Mouse (Mus musculus): ENCODE measurements around the gene Gm11541. TPM values are rescaled to one million over a fixed set of nuclear protein-coding genes. Genes with fewer than 3 reads are reported as not detected.
"Not testable (repeated sequence)": the region's sequence is repeated elsewhere in the genome, so short reads cannot be mapped to it uniquely, and the experiment has no call there.

Gm11541 gene
- polyA plus RNA-seq, 1 experiment from 2014 or later: 0.43 TPM

DNA sequence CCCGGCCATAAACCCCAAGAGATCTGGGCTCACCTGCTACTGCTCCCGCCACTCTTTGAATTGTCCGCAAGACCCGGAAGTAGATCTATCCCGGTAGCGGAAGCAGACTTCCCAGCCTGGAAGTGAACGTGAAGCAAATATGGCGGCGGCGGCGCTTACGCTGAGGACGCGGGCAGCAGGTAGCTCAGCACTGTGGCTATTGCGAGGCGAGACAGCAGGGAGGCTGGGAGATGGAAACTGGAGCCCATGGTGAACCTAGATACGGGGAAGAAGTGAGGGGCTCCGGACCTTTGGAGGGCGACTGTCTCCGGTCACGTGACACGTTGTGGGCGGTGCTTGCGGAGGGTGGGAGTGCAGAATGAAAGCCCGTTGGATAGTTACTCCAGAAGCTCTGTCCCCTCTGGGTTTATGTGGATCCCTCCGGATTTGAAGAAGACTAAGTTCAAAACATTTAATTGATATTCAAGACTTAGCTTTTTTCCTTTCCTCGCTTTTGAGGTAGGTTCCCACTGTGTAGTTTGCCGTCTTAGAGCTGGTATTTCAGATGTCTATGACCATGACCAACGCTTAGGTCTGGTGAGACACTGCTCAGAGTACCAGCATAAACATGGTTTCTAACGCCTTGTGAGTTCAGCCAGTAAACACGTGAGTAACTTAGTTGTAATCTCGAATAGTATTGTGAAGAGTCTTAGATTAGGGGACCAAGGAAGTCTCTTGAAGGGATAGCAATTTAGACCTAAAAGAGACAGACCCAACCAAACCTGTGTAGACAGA, 50.4 kb downstream of the Gm11541 start, which contains the start of the genes Mrpl27 and Eme1:
Gene Mrpl27, plus strand, starts transcription at position 105 of the 774 bp plus-strand sequence.
Gene Eme1, minus strand, starts transcription at position 302 of the 774 bp plus-strand sequence.
- Histone ChIP-seq H3K9ac (peak within 1 kb of the TSS; percentile 38), H3K4me3 (replicated peaks) (peak within 1 kb of the TSS; percentile 63), H3K4me1 (replicated peaks) (peaks cover 5% of the 10 kb centered on the region; the same call in 1 of the 2 replicates), H3K9me3 (no peaks in the 10 kb centered on the region), H3K4me2 (replicated peaks) (peak within 1 kb of the TSS; percentile 73), H3K27me3 (replicated peaks) (no peaks in the 10 kb centered on the region), H3K36me3 (peaks cover 11% of the 10 kb centered on the region; the same call in 1 of the 2 replicates), H3K27ac (peak within 1 kb of the TSS; percentile 92)
- peak; percentile 94 for ATAC-seq
- under 1% methylated on average over 32 of the region's 32 CpGs for WGBS

GRCm38 (mm10) chr11:94652973-94653372, 51.3 kb downstream of the Gm11541 start:
- Histone ChIP-seq H3K9ac (no peak overlapping the region), H3K4me2 (replicated peaks) (peak overlapping the region; percentile 52), H3K27ac (no peak overlapping the region), H3K4me1 (replicated peaks) (peaks cover 5% of the 10 kb centered on the region; the same call in 1 of the 2 replicates), H3K36me3 (peaks cover 12% of the 10 kb centered on the region; the same call in 1 of the 2 replicates), H3K27me3 (replicated peaks) (no peaks in the 10 kb centered on the region), H3K9me3 (no peaks in the 10 kb centered on the region), H3K4me3 (replicated peaks) (peak overlapping the region; percentile 63)
- 45% methylated on average over 8 of the region's 8 CpGs for WGBS
- no peak for ATAC-seq

DNA sequence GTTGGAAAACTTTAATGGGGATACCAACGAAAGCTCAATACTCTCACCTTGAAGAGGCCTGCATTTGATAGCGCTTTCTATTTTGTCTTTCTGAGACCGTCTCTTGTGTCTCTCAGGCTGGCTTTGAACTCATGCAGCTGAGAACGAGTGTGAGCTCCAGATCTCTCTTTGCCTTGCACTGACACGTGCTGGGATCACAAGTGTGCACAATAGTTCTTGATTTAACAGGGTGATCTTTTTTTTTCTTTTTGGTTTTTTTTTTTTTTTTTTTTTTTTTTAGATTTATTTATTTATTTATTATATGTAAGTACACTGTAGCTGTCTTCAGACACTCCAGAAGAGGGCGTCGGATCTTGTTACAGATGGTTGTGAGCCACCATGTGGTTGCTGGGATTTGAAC, 53.1 kb downstream of the Gm11541 start:
- not testable (repeated sequence) for ATAC-seq; H3K4me3 ChIP-seq (replicated peaks); H3K27ac ChIP-seq; H3K9me3 ChIP-seq; H3K4me1 ChIP-seq (replicated peaks); H3K27me3 ChIP-seq (replicated peaks); H3K4me2 ChIP-seq (replicated peaks); H3K9ac ChIP-seq
- peaks cover 20% of the 10 kb centered on the region; the same call in 1 of the 2 replicates for H3K36me3 ChIP-seq
- 94% methylated on average over 7 of the region's 7 CpGs for WGBS

DNA sequence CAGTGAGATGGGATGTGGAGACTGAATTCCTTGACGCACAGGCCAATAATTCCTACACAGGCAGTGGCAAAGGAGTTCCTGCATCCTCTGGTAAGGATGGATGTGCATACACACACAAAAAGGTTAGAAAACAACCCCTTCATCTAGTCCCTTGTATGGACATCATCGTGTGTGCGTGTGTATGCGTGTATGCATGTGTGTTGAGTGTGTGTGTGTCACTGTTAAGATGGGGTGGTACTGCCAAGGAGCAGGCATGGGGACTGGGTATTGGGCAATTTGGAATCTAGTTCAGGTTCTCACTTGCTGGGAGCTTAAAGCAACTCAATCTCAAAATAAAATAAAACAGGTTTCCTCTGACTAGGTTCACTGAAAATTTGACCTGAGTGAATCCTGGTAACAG, 57.8 kb downstream of the Gm11541 start:
- no peaks in the 10 kb centered on the region for H3K9me3 ChIP-seq
- no peak for ATAC-seq
- WGBS: 95% methylated on average over 4 of the region's 4 CpGs
- H3K4me1 ChIP-seq (replicated peaks): no peaks in the 10 kb centered on the region
- H3K36me3 ChIP-seq: peaks cover 55% of the 10 kb centered on the region
- H3K4me3 ChIP-seq (replicated peaks): no peak overlapping the region
- no peak overlapping the region for H3K27ac ChIP-seq
- no peak overlapping the region for H3K4me2 ChIP-seq (replicated peaks)
- H3K27me3 ChIP-seq (replicated peaks): no peaks in the 10 kb centered on the region
- no peak overlapping the region for H3K9ac ChIP-seq

Other genes with a start within 250 kb of the Gm11541 start
- gene Cacna1g, start 230.3 kb downstream of the Gm11541 start, polyA plus RNA-seq (2015; fragmentation: Nextera tagmentation; extraction: Ambion mirVana): 5.2 and 7.9 TPM in 2 replicates
- gene Spata20, start 218.3 kb downstream of the Gm11541 start, polyA plus RNA-seq (2015; fragmentation: Nextera tagmentation; extraction: Ambion mirVana): 0.06 TPM in 1 of 2 replicates, not detected in the other
- 2.1 and 3.3 TPM in 2 replicates for gene Epn3, start 204.5 kb downstream of the Gm11541 start, polyA plus RNA-seq (2015; fragmentation: Nextera tagmentation; extraction: Ambion mirVana)
- gene Mycbpap, start 182.8 kb downstream of the Gm11541 start, polyA plus RNA-seq (2015; fragmentation: Nextera tagmentation; extraction: Ambion mirVana): 2.0 and 2.2 TPM in 2 replicates
- 2.8 and 3.4 TPM in 2 replicates for gene Rsad1, start 155.2 kb downstream of the Gm11541 start, polyA plus RNA-seq (2015; fragmentation: Nextera tagmentation; extraction: Ambion mirVana)
- gene Chad, start 139.5 kb downstream of the Gm11541 start, polyA plus RNA-seq (2015; fragmentation: Nextera tagmentation; extraction: Ambion mirVana): 1.0 and 1.4 TPM in 2 replicates
- 3.0 and 4.2 TPM in 2 replicates for gene Acsf2, start 102.6 kb downstream of the Gm11541 start, polyA plus RNA-seq (2015; fragmentation: Nextera tagmentation; extraction: Ambion mirVana)
- gene Lrrc59, start 74.7 kb downstream of the Gm11541 start, polyA plus RNA-seq (2015; fragmentation: Nextera tagmentation; extraction: Ambion mirVana): 232 and 251 TPM in 2 replicates
- 134 and 148 TPM in 2 replicates for gene Mrpl27, start 50.7 kb downstream of the Gm11541 start, polyA plus RNA-seq (2015; fragmentation: Nextera tagmentation; extraction: Ambion mirVana)
- gene Eme1, start 50.5 kb downstream of the Gm11541 start, polyA plus RNA-seq (2015; fragmentation: Nextera tagmentation; extraction: Ambion mirVana): 16.2 and 18.0 TPM in 2 replicates
- gene Xylt2, start 27.0 kb downstream of the Gm11541 start, polyA plus RNA-seq (2015; fragmentation: Nextera tagmentation; extraction: Ambion mirVana): 16.1 and 16.6 TPM in 2 replicates
- 0.14 TPM in 1 of 2 replicates, not detected in the other for gene Cdc34b, start 37.3 kb upstream of the Gm11541 start, polyA plus RNA-seq (2015; fragmentation: Nextera tagmentation; extraction: Ambion mirVana)
- gene Tmem92, start 78.2 kb upstream of the Gm11541 start, polyA plus RNA-seq (2015; fragmentation: Nextera tagmentation; extraction: Ambion mirVana): 0.06 TPM in 1 of 2 replicates, not detected in the other
- 984 and 1,087 TPM in 2 replicates for gene Col1a1, start 231.7 kb upstream of the Gm11541 start, polyA plus RNA-seq (2015; fragmentation: Nextera tagmentation; extraction: Ambion mirVana)

Data from intestine, embryonic 15.5 days (tissue).